Mouse (Mus musculus) lung, postnatal 14 days (tissue): ENCODE measurements around the gene Fam43b.

Experiments
- DNase-seq: peaks from one replicate; pipeline ENCODE4 v3.0.0; 2021

Gene Fam43b

GRCm38 (mm10) chr4:138393703-138394102 lies 2.6 kb downstream of the Fam43b start:
- no peak for DNase-seq

GRCm38 (mm10) chr4:138383789-138384188 lies 12.5 kb downstream of the Fam43b start:
- no peak for DNase-seq

- DNase-seq = no peak
These were observed 13.9 kb downstream of the Fam43b start for GRCm38 (mm10) chr4:138382462-138382861.

GRCm38 (mm10) chr4:138380132-138380689 lies 16.1 kb downstream of the Fam43b start:
- no peak for DNase-seq

- peak; percentile 75 for DNase-seq
These were observed 17.1 kb downstream of the Fam43b start for GRCm38 (mm10) chr4:138379091-138379840.

- peak; percentile 45 for DNase-seq
These were observed 18.8 kb downstream of the Fam43b start for GRCm38 (mm10) chr4:138377526-138377925.

- DNase-seq = no peak
These were observed 21.2 kb downstream of the Fam43b start for GRCm38 (mm10) chr4:138375117-138375516.

GRCm38 (mm10) chr4:138370996-138371516 lies 25.3 kb downstream of the Fam43b start:
- no peak for DNase-seq

GRCm38 (mm10) chr4:138368498-138369260 lies 27.6 kb downstream of the Fam43b start:
- DNase-seq = no peak

GRCm38 (mm10) chr4:138367641-138368497 lies 28.5 kb downstream of the Fam43b start, which contains the start of gene Cda:
Cda (minus strand) TSS chr4:138367992.
- DNase-seq = peak; percentile 88

GRCm38 (mm10) chr4:138366561-138366960 lies 29.8 kb downstream of the Fam43b start:
- DNase-seq = no peak

- no peak for DNase-seq
These were observed 32.8 kb downstream of the Fam43b start for GRCm38 (mm10) chr4:138363511-138363910.

- no peak for DNase-seq
These were observed 33.4 kb downstream of the Fam43b start for GRCm38 (mm10) chr4:138362883-138363282.

- no peak for DNase-seq
These were observed 34.9 kb downstream of the Fam43b start for GRCm38 (mm10) chr4:138361370-138361821.

- no peak for DNase-seq
These were observed 38.2 kb downstream of the Fam43b start for GRCm38 (mm10) chr4:138358176-138358575.

- no peak for DNase-seq
These were observed 39.8 kb downstream of the Fam43b start for GRCm38 (mm10) chr4:138356551-138356950.

- DNase-seq = no peak
These were observed 40.2 kb downstream of the Fam43b start for GRCm38 (mm10) chr4:138356141-138356540.

- DNase-seq = no peak
These were observed 40.8 kb downstream of the Fam43b start for GRCm38 (mm10) chr4:138355496-138355895.

GRCm38 (mm10) chr4:138353438-138354171 lies 42.7 kb downstream of the Fam43b start:
- no peak for DNase-seq

GRCm38 (mm10) chr4:138352692-138353091 lies 43.6 kb downstream of the Fam43b start:
- no peak for DNase-seq

- no peak for DNase-seq
These were observed 44.5 kb downstream of the Fam43b start for GRCm38 (mm10) chr4:138351821-138352220.

GRCm38 (mm10) chr4:138348716-138349115 lies 47.6 kb downstream of the Fam43b start:
- no peak for DNase-seq
